Mouse (Mus musculus) layer of hippocampus, adult 8-10 months (tissue): Measurements from ENCODE around the gene Rps9. TPM values are rescaled to one million over a fixed set of nuclear protein-coding genes. Genes with fewer than 3 reads are reported as not detected.
A peak's percentile ranks its signal among the peaks of the same experiment; 100 is the strongest.

ENCODE experiments used
- DNase-seq, 2 experiments: peaks; one replicate each; pipeline ENCODE4 v3.0.0; 2022; ENCODE audit warnings: low spot score in 2 of 2
- total RNA-seq, 4 experiments: library from RNA; stranded (reverse); gene quantifications; 2 replicates each; pipeline ENCODE4 v1.2.4; 2022

Rps9 gene
- 100 to 1,000 TPM; 307 to 490 (median 402) TPM for total RNA-seq

GRCm38 (mm10) chr7:3703879-3704441, at the start of gene Rps9:
TSS of gene Rps9 (plus strand) at chr7:3703993.
- peak; percentile 96 to 98 for DNase-seq

GRCm38 (mm10) chr7:3656966-3657365, 46.8 kb upstream of the Rps9 start:
- DNase-seq = no peak

GRCm38 (mm10) chr7:3658578-3658977, 45.2 kb upstream of the Rps9 start:
- no peak for DNase-seq

- no peak for DNase-seq
Measured at GRCm38 (mm10) chr7:3664524-3665214, 39.1 kb upstream of the Rps9 start.

- peak; percentile 97 for DNase-seq
Measured at GRCm38 (mm10) chr7:3665215-3666114, 38.3 kb upstream of the Rps9 start, which contains the start of gene Leng1. TSS of gene Leng1 (minus strand) at chr7:3665840.

- no peak for DNase-seq
Measured at GRCm38 (mm10) chr7:3666921-3667391, 36.8 kb upstream of the Rps9 start.

- peak; percentile 62 to 84 for DNase-seq
Measured at GRCm38 (mm10) chr7:3674507-3675227, 29.1 kb upstream of the Rps9 start.

GRCm38 (mm10) chr7:3675228-3675548, 28.6 kb upstream of the Rps9 start:
- DNase-seq = no peak

- no peak for DNase-seq
Measured at GRCm38 (mm10) chr7:3676371-3676770, 27.4 kb upstream of the Rps9 start.

GRCm38 (mm10) chr7:3677342-3677741, 26.5 kb upstream of the Rps9 start, which contains the start of gene Tmc4:
TSS of gene Tmc4 (minus strand) at chr7:3677553.
- DNase-seq = no peak

- DNase-seq = no peak
Measured at GRCm38 (mm10) chr7:3683908-3684550, 19.8 kb upstream of the Rps9 start.

GRCm38 (mm10) chr7:3684698-3685097, 19.1 kb upstream of the Rps9 start:
- no peak for DNase-seq

GRCm38 (mm10) chr7:3685400-3686187, 18.2 kb upstream of the Rps9 start:
- no peak for DNase-seq

- DNase-seq = no peak
Measured at GRCm38 (mm10) chr7:3691919-3692318, 11.9 kb upstream of the Rps9 start.

GRCm38 (mm10) chr7:3692382-3692986, 11.3 kb upstream of the Rps9 start, which contains the start of gene Tsen34:
TSS of gene Tsen34 (plus strand) at chr7:3692863.
- DNase-seq = no peak

GRCm38 (mm10) chr7:3692987-3693808, 10.6 kb upstream of the Rps9 start, which contains the start of gene Mboat7:
TSS of gene Mboat7 (minus strand) at chr7:3693523.
- DNase-seq = peak; percentile 98

GRCm38 (mm10) chr7:3693809-3694075, 10.1 kb upstream of the Rps9 start:
- no peak for DNase-seq

- DNase-seq = peak in 1 of 2 experiments; percentile 63
Measured at GRCm38 (mm10) chr7:3694076-3694948, 9.5 kb upstream of the Rps9 start.
